Mouse (Mus musculus) thymus, postnatal 10 days (tissue): ENCODE measurements around the gene Gm826.

Source experiments
- DNase-seq, 2 experiments: peaks; one replicate each; pipeline ENCODE4 v3.0.0; 2021; ENCODE audit warnings: low spot score in 2 of 2

Gene Gm826

DNA sequence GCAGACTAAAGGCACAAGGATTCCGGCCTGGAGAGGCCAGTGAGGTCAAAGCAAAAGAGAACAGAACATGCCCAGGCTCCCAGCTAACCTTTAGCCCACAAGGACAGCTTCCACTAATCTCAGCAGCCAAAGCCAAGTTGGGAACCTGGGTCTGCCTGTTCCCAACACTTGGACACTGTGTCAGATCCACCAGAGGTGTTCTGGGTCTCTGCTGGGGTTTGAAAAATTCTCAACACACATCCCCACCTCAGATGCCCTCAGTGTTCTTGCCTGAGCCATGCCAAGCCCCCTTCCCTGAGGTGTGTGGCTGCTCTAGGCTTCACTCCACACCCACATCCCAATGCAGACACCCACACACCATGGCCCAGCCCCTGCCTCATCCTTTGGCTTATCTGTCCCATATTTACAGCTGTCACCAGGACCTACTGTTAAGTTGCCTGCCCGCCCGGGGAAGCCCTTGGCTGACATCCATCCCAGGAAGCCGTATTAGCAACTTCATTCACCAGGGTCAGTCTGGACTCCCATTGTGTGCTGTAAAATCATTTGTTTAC is at the start of gene Gm826:
TSS of gene Gm826 (minus strand) at position 52 of the 551 bp plus-strand sequence.
- DNase-seq = no peak

DNA sequence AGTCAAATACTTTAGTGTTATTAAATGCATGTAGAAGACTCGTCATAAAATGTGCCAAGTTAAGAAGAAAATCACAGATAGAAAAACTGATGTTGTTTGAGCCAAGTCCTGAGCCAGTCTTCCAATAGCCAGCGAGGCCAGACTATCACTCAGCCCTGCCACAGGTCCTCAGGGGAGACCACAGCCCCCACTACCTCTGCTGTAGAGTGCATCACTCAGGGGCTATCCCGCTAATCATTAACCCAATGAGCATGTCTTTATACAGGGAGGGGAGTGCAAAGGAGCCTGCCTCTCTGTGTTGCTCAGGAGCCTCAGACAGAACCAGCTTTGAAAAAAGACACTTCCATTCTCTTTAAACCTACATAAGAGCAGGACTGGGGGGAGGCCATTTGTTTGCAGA is 49.5 kb upstream of the Gm826 start:
- no peak for DNase-seq

DNA sequence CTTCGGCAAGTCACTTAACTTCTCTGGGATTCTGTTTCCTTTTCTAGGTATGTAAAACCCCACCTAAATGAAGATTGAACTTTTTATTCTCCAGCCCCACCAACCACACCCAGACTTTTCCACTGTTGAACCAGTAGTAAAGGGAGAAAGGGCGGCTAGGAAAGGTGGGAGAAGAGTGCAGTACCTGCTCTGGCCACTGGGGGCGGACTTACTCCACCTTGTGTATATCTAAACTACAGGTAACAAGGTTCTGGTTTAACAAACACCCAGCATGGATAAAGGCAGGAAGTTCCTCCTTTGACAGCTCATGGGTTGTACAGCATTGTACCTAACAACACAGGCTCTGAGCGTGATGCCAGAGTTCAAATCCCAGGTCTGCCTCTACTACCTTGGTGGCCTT is 44.3 kb upstream of the Gm826 start:
- peak; percentile 36 to 64 for DNase-seq

DNA sequence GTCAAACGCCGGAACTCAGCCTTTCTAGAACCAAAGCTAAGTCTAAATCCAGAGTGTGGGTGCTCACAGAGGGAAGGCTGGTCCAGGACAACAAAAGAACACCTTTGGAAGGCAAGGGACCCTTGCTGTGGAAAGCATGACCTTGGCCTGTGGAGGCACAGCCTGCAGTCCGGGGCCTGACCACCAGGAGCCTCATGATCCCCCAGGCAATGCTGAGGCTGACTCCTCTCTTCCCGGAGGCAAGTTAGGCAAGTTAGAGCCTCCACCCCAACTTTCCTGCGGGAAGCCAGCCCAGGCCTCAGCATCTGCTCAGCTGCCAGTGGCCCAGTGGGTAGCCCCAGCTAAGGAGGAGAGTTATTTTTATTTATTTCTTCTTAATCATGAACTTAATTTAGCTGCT is 42.3 kb upstream of the Gm826 start:
- DNase-seq = no peak

DNA sequence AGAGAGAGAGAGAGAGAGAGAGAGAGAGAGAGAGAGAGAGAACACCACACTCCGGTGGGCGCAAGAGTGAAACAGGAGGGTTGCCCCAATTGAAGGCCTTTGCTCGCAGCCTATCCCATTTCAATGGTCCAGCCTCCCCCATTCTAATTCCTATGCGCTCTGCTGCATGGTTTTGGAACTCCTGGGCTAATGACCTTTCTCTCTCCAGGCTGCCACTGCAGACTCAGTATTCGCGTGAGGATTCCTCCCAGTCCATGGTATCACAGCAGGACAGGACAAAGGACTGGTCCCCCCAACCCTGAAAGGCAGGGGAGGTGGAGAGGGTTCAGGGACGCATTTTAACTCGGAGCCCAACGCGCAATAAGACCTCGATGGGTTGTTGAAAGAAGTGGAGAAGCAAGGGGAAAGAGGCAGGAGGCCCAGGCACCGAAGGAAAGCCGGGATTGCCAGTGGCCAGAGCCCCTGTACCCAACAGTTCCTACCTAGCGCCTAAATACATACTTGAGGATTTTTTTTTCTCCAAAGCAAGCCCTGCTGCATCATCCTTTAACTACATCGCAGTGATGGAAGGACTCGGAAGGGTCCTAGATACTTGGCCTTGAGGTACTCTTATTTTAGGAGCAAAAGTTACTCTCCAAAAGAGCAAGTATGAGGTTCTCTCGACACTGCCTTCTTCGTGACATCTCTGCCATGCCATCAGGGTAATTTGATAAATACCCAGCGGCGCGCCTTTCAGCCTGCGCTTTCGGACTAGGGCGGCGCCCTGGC is 35.9 kb upstream of the Gm826 start:
- no peak for DNase-seq

DNA sequence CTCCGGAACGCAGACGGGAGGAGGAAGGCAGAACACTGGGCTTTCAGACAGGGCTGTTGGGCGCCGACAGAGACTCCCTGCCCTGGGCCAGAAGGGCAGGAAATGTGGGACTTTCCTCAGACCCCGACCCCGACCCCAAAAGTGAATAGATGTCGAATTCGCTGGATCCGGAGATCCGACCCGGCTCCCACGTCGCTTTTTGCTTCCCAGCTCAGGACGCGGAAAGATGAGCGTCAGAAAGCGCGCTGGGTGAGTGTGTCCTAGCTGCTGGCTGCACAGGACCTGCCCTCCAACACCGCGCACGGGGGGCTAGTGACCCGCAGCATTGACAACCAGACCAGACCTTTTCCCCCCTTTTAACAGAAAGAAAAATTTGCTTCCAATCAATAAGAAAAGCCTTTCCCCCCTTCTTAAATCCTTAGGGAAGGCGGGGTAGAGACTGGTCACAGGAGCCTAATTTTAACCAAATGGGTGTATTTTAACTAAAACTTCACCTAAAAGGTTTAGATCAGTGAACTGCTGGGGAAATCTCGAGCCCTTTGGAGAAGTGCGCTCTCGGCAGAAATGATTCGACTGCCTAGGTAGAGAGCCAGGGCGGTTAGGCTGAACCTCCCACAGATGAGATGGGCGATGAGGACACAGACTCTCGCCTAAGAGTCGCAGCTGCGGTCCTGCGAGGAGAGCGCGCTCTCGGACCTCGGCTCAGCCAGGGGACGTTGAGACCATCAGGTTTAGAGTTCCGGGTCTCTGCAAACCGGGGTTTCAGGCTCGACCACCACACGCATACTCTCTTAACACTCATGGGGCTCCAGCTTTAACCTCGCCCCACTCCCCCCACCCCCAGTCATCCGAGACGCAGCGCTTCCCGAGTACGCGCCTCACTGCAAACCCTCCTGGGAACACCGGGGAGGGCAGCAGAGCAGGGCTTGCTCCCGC is 34.7 kb upstream of the Gm826 start:
- no peak for DNase-seq

DNA sequence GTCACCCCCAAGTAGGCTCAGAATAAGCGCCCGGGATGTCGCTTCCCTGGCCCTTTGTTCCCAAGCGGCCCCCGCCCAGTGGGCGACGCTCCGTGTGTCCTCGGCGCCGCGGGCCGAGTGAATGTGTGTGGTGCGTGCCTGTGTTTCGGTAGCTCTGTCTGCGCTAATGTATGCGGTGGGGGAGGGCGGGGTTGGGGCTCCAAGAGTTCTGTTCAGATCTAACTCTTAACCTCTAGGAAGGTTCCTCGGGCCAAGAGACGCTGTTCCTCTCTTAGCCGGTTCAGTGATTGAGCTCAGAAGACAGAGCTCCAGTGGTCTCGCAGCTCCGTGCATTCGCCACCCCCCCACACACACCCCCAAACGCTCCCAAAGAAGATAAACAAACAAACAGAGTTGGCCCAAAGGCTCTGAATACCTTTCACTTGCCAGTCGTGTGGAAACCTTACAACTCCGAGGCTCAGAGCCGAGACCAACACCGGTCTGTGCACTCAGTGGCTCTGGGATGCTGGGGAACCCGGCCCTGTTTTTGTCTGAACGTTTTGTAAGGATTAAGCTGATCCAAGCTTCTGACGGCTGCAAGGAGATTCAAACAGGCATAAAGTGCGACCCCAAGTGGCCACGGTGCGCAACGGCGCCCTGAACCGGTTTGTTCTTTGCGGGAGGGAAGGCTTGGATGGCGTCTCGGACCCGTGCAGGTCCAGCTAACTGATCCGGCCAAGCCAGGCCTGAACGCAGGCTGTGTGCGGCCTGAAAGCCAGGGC is 33.7 kb upstream of the Gm826 start:
- peak; percentile 78 to 89 for DNase-seq

DNA sequence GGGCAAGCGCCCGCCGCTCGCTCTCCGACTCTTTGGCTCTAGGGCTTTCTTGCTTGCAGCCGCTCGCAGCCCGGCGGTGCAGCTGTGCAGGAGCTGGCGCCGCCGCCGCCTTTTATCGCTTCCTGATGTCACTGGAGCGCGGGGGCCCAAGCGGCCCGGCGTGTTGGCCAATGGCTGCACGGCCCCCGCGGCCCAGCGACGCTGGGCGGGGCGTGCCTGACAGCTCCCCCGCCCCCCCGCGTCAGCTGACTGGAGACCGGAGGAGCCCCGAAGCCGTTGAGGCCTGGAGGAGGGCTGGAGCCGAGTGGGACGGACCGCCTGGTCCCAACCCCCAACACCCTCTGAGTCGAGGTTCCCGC is 33.0 kb upstream of the Gm826 start, which contains the start of gene Mafb:
TSS of gene Mafb (minus strand) at position 86 of the 359 bp plus-strand sequence.
- DNase-seq = peak; percentile 88 to 91

DNA sequence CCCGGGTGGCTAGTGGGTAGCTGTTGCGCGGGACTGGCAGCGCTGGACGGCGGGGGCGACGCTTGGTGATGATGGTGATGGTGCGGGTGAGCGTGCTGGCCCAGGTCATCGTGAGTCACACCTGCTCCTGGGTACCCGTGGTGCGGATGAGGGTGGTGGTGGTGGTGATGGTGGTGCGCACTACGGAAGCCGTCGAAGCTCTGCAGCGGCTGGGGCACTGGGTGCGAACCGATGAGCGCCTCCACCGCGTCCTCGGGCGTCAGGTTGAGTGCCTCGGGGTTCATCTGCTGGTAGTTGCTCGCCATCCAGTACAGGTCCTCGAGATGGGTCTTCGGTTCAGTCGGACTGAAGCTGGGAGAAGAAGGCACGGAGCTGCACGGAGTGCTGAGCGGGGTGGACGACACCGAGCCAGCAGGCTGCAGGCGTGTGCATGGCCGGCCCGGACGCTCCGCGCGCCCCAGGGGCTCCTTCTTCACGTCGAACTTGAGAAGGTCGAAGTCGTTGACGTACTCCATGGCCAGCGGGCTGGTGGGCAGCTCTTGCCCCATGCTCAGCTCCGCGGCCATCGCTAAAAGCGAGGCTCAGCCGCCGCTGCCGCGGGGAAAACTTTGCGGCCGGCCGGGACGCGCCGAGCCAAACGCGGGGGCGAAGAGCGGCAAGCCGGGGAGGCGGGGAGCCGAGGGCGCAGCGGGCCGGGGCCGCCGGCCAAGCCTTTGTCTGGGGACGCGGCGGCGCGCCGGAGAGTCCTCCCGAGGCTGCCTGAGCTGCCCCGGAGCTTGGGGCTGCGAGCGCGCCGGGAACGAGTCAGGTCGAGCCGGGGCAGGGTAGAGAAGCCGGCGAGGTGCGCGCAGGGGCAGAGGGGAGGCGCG is 32.4 kb upstream of the Gm826 start:
- peak; percentile 18 to 32 for DNase-seq

DNA sequence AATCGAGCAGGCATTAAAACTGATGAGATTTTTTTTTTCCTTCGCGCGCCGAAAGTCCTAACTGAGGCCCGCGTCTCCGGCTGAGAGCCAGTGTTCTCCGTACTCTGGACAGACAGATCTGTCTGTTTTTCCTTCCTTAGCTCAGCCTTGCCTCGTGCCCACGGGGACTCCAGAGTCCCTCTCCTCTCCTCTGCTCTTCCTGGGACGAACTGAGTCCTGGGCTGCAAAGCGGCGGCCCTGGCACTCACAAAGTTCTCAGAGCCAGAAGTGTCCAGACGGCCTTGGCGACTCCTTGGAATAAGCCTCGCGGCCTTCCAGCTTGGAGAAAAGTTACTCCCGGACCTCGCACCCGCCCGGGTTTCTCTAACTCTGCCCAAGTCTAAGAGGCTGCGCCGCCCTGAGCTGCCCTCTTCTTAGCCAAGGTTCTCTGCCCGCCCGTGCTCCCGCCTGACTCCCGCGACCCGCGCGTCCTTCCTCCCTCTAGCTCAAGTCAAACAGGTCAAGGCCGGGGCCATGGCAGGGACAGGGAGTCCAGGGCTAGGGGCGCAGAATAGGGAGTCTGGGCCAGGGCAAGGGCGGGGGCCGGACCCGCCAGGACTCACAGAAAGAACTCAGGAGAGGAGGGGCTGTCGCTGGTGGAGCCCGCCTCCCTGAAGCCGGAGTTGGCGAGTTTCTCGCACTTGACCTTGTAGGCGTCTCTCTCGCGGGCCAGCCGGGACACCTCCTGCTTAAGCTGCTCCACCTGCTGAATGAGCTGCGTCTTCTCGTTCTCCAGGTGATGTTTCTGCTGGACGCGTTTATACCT is 31.3 kb upstream of the Gm826 start:
- DNase-seq = peak; percentile 19 to 31

DNA sequence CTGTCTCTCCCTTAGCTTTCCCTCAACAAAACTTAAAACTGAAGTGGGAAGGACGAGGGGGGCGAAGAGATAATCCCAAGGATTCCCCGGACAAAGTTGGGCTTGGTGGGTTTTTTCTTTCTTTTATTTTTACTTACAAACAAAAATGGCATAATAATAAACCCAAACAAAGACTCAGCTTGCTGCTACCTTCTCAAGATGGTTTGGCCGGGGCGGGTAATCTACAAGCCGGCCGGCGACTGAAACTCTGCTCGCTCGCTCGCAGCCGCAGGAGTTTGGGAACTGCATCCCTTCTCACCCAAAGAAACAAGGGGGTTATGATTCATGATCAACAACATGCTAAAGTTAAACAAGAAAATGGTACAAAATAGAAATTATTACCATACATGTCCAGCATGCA is 30.7 kb upstream of the Gm826 start:
- no peak for DNase-seq

DNA sequence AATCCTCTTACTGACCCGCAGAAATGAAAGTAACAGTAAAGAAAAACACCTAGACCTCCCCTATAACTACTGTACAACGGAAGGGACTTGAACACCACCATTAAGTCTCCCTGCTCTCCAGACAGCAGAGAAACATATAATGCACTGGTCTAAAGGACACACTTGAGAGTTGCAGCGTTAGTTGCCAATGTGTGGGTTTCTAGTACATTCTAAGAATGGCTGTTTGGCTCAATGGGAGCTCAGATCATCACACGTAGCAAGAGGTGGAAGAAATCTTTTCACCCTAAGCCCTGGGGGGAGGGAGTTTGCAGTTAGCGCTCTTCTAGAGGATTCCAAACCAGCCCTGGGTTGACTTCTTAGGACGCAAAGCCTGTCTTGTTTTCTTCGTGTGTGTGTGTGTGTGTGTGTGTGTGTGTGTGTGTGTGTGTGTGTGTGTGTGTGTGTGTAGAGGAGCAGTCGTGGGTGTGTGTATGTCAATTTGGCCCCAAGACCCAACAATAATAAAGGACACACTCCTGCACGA is 30.2 kb upstream of the Gm826 start:
- no peak for DNase-seq

DNA sequence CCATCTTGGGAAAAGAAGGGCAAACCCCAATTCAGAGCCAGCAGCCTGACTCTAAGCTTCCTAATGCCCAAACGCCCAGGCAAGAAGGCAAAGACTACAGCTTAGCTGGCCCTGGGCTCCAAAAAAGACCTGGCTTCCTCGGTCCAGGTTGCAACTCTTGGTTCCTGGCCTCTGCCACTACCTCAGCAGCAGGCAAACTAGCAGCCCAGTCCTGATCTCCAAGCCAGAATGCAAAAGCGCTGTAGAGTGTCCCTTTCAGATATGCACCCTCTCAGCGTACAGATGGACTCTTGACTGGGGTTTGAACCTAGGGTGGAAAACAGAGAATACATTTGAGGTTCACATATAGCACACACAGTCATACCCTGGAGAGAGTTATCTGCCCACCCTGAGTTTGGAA is 29.2 kb upstream of the Gm826 start:
- no peak for DNase-seq

DNA sequence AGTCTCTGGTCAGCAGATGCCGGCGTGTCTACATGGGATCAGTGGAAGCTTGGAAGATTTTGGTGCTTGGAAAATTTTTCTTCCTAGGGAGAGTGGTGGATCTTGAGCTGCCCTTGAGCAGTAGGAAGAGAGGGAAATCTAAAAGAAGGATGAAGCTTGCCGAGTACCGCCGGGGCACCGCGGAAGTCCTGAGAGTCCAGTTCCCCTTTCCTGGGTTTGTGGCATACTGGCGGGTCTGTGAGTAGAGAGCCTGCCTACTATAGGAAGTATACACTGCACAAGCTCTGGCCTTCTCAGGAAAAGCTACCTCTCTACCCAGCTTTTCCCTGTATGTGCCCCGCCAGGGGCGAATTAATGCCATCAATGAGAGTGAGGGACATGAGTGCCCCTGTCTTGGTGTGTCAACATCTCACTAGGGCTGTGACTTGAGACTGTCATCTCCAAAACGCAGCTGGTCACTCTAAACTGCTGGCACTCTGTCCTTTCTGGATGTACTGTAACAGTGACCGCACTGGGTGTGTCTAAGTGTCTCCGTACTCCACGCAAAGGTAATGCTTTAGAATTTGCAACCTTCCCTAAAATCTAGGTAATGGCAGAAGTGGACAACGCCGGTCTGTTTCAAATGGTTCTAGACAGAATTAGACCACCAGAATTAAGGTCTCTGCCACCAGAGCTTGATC is 27.6 kb upstream of the Gm826 start:
- DNase-seq = no peak

DNA sequence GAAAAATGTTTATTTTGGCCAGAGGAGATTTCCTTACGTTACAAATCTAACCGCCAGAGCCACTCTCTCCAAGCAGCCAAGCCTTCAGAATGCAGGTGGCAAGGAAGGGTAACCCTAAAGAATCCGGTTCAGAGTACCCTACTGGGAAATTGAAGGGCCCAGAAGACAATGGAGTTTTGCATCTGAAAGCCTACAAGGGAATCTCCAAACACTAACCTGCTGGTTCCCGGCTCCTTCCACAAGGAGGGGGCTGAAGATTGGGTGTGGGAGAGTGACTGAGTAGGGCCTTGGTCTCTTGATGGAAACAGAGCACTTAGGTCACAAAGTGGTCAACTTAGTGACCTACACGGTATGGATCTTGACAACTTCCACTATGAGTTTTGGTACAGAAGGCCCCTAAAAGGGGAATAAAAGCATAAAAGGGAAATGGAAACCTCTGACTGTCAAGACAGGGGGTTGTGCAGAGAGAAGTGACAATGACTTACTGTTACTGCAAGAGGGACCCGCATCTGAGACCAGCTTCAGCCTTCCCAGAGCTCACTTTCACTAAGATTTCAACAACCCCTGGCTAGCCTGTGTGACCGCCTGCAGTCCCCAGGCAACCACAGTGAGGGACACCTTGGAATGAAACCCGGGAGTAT is 26.4 kb upstream of the Gm826 start:
- DNase-seq = no peak

DNA sequence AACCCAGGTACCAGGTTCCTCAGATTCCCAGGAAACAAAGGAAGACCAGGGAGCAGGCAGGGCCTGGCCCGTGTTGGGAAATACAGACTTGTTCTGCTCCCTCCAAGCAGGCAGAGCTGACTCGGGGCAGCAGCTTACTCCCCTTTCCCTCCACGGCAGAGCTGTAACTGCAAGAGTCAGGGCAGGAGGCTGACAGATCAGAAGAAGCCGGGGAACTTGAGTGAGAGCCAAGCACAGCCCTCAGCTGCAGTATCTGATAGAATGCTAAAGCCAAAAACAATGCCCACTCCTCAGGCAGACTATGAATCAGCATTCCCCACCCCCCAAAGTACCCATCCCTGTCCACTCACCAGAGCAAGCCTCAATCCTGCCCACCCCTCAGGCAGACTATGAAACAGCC is 24.9 kb upstream of the Gm826 start:
- DNase-seq = no peak

DNA sequence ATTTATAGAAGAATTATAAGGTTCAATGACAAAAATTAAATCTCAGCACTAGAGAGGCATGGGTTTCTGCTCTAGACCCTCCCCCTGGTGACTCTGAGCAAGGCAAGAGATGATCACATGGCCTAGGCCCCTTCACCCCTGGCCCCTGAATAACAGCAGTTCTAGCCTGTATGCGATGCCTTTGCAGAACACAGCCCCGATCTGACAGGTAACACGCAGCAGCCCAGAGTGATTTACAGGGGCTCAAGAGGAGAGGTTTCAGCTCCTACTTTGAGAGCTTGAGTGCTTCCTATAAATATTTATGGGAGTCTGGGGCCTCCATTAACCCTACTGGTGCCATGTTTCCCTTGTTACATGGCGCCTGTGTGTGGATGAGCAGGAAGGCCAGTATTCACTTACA is 23.5 kb upstream of the Gm826 start:
- DNase-seq = no peak

DNA sequence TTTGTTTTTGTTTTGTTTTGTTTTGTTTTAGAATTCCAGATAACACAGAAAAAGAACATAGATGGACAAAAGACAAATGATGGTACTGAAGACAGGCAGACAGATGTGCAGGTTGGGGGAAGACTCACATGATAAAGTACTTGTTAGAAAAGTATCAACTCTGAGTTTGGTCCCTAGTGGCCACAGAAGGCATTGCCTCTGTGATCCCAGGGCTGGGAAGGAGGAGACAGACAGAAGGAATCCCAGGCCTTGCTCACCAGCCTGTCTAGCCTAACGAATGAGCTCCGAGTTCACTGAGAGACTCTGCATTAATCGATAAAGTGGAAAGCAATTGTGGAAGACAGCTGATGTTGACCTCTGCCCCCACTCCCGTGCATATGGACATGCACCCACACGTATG is 22.2 kb upstream of the Gm826 start:
- peak; percentile 27 to 42 for DNase-seq

DNA sequence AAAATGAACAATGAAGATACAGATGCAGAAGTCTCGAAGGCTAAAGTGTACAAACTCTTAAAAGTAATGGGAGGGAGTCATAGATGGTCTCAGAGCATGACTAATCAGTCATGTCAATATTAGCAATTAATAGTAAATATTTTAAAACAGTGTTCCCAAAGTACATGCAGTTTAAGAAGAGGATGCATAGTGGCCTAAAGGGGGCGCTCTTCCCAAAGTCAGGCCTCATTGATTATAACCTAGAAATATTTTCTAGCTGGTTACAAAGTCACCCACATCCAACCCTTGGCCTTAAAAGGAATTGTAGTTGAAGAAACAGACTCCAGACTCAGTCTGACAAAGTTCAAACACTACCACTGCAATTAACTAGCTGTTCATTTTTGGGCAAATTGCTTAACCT is 20.4 kb upstream of the Gm826 start:
- DNase-seq = no peak
